Mouse (Mus musculus) retina, postnatal 1 day (tissue): ENCODE results near the gene Pls1.

Experiments
- DNase-seq: peaks from one replicate; pipeline ENCODE4 v3.0.0-alpha.2; 2012

Gene Pls1

DNA sequence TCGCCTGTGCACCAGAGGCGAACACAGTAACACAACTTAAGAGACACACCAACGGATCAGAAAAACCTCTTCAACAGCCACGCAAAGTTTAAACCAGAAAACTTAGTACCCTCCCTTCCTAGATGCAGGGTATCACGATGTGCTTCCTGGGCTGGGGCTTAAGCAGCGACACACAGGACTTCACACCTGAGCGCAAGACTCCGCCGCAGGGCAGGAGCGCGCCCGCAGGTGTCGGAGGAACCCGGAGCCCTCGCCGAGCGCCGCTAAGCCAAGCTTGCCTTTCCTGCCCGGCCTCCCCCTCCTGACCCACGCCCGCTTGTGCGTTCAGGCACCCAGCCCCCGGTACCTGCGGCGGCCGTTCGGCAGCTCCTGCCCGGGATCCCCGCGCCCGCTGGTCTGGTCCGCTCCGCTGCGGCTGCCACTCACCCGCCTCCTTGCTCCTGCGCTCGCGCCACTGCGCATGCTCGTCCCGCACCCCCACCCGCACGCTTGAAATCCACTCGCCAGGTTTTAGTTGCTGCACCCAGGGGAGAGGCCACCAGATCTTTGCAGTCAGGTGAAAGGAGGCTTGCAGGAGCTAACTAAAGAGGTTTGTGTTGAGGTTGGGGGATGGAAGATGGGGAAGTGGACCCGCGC is at the start of gene Pls1:
Pls1 (minus strand) TSS at position 487 of the 636 bp plus-strand sequence.
- DNase-seq, result peak; percentile 93

DNA sequence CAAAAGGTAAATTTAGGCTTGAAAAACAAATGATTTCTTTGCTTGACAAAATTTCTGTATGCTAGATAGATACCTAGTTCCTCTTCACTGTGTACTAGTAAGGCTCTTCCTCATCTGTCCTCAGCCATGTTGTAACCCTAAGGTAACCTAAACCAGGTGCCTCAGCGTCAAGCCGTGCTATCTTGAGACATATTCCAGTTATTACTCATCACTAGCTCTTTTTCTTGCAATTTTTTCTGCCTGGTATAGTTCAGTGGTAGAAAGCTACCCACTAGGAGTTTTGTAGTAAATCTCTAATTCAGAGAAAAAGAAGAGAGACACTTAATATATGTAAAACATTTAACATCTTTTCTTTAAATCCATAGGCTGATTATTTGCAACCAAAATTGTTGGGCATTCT is 37.6 kb upstream of the Pls1 start:
- no peak for DNase-seq

DNA sequence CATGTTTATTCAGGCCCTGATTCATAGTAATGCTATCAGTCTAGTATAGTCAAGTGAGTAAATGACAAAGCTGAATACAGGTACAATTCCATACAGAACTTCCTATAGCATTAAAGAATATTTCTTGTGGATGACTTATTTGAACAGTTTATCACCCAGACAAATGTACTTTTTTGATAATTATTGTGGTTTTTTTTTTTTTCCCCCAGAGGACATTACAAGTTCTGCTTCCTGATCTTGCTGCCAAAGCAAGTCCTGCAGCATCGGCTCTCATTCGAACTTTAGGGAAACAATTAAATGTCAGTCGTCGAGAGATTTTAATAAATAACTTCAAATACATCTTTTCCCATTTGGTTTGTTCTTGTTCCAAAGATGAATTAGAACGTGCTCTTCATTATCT is 33.1 kb upstream of the Pls1 start:
- no peak for DNase-seq

DNA sequence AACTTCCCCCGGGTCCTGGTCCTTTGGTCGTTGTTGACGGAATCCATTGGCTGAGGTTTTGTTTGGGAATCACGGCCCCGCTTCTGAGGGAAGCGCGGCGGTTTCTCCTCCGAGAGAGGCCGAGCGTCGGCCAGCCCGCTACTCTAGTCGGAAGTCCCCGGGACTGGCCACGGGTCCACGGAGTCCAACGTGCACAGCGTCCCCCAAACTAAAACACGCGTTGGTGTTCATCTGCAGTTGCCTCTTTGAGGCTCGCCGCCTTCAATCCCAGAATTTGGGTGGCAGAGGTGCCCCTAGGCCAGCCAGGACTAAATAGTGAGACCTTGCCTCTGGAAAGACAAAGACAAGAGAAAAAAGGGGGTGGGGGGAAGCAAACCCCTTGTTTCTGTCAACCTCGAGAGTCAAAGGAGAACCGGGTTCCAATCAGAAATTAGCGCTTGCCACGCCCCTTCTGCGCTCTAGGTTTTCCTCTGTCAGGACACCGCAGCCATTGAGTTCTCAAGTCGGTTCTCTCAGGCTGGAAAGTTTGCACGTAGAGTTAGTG is 13.0 kb upstream of the Pls1 start:
- peak; percentile 65 for DNase-seq

DNA sequence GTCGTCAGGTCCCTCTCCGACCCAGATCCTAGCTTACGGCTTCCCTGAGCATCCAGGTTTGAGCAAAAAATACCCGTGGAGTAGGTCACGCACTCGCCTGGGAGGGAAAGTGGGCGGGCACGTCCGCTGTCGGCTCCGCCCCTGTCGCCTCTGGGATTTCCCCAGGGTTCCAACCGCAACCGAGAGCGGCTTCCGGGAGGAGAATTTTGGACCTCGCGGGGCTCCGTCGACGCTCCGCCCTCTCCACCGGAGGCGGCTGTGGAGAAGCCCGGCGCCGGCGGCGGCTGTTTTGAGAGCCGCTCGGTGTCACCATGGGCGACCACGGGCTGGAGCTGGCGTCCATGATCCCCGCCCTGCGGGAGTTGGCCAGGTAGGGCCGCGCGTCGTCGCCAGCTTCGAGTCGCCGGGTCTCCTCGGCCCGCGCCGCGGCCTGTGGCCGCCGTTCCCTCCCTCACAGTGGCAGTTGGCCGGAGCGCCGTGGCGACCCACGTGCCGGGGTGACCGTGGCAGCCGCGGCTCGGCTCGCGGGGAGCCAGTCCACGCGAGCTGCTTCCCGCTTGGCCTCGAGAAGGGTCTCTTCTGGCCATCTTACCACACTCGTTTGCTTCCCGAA is 12.4 kb upstream of the Pls1 start, which contains the start of gene Atr:
Atr (plus strand) TSS at position 184 of the 613 bp plus-strand sequence.
- DNase-seq, result peak; percentile 97

DNA sequence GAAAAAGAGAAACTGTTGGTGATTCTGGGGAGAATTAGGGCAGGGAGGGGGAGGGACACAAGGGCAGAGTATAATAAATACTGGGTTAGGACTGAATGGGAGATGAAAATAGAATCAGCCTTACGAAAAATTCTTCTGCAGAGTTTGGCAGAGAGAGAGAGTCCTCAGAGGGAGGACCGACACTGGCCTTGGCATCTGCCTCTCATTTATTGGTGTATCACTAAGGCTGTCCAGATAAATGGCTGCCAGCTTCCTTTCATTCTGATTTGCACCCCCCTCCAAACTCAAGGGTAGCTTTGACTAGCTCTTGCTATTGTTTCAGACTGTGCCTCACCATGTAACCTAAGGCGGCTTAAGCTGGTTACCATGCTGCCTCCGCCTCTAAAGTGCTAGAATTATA is 10.9 kb upstream of the Pls1 start:
- no peak for DNase-seq

DNA sequence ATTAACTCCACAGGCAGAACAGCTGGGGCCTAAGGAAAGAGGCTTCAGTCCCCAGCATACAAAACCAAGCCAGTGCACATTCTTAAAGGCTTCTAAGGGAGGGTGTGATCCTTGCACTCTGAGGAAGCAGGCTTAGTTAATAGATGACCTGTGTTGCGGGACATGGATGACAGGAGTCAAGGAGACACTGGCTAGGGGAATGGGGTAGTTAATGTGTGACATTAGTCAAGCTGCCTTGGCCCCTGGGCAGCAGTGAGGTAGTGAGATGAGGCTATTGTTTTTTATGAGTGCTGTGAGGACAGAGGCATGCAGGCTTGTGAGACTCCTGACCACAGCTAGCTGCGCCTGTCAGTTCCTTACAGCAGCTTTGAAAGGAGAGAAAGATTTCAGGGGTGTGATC is 9.8 kb upstream of the Pls1 start:
- no peak for DNase-seq

DNA sequence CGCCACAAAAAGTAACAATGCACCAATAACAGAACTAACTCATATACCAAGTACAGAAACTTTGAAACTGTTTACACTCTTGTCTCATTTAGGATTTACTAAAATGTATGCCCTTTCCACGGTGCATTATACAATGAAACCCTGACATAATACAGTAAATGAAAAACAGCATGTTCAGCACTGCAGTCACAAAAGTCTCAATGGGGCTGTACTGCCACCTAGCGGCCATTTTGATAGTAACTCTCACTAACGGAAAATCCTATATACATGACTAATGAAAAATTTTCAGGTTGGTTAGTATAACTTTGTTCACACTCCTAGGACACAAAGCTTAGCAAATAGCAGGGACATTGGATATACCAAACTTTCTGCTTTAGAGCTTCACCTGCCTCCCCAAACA is 7.8 kb upstream of the Pls1 start:
- DNase-seq, result peak; percentile 84

DNA sequence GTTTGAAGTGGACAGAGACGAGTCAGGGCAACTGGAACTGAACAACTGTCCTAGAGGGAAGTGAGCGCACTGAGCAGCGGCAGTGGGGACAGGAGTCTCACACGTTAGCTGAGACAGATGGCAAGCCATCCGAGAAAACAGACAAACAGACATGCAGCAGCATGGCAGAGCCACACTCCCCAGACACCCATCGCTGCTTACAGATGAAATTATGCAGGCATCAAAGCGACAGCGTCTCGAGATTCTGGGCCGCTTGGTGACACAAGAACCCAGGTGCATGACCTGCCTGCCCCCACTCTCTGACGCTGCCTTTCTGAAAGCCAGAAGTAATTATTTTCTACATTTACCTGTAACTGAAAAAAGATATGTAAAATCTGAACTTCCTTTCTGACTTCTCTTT is 6.6 kb upstream of the Pls1 start:
- no peak for DNase-seq

DNA sequence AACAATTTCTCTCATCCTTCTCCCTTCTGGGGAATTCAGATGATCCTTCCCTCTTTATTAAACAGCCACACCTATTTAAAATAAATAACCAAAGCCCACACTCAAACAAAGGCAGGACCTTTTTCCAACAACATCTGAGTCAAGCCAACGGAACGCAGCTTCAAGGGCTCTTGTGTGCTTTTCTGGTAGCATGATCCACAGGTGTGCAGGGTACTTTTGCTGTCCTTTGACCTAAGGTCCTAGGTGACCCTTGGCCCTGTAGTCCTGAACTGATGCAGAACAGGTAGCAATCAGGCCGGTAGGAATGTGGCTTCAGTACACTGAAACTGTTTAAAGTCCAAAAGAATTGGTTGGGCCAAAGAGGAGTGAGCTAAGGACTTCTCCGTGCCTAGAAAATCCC is 600 bp upstream of the Pls1 start:
- no peak for DNase-seq

DNA sequence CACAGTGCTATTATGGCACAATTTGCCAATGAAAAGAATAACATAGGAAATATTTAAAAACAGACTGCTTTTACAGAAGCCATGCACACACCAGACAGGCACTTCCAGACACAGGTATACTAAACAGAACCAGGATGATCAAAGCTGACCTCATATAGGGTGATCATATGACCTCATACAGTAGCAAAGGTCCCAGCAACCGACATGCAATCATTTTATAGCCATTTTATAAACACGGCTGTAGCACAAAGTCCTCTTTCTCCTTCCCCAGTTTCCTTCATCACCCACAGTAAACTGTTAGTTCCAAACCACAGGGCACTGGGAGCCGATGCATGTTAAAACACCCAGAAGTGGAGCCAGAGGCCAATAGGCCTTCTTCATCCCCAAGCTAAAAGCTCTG is 5.7 kb downstream of the Pls1 start:
- no peak for DNase-seq

DNA sequence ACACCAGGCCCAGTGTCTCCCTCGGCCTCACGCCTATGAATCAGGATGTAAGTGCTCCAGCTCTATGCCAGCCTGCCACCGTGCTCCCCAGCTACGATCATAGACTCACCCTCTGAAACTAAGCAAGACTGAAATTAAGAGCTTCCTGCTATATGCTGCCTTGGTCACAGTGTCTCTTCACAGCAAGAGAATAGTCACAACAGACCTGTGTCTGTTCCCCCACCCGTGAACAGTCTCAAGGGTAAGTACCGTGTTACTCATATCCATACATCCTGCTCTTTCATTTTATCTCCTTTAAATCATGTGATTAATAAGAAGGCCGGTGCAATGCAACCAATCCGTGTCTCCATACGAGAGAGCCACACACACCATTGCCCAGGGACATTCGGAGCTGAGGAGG is 9.4 kb downstream of the Pls1 start:
- DNase-seq, result no peak

DNA sequence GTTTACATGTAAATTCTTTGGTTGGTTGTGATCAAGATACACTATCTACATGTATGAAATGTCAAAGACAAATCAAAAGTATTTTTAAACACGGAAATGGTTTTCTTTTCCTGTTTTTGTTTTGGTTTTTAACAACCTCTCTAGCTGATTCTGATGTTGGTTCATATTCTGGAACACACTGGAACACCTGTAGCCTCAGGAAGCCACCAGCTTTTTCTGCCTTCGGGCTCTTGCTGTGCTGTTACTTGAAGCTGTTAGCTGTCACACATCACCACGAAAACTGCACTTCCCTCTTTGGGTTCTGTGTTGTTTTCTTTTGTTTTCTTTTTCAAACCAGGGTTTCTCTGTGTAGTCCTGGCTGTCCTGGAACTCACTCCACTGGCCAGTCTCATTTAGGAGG is 10.3 kb downstream of the Pls1 start:
- DNase-seq, result no peak

DNA sequence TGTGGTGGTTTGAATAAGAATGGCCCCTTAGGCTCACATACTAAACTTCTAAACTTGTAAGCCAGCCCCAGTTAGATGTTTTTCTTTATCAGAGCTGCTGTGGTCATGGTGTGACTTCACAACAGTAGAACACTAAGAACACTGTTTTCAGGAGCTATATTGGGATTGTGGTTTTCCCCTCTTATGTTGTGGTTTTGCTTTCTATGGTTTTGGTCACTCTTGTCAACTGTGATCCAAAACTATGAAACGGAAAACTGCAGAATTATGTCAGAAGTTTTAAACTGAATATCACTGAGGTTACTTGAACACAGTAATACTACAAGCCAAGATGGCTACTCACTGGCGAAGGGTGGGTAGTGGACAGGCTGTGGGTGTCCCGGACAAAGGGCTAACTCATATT is 12.4 kb downstream of the Pls1 start:
- DNase-seq, result no peak

DNA sequence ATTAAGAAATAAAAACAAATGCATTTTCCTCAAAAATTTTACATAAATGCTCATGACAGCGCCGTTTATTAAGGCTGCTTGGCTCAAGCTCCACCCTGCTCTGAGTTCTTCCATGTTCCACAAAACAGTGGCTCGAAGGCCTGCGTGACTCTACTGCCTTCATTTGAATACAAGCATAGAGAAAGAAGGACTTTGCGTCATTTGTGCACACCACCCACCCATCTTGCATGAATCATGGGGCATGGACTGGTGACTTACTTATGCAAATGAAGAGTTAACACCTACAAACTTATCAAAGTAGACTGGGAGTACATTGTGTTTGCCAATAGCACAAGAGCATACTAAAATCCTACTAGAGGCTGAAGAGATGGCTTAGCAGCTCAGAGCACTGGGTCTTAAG is 17.5 kb downstream of the Pls1 start:
- DNase-seq, result no peak

DNA sequence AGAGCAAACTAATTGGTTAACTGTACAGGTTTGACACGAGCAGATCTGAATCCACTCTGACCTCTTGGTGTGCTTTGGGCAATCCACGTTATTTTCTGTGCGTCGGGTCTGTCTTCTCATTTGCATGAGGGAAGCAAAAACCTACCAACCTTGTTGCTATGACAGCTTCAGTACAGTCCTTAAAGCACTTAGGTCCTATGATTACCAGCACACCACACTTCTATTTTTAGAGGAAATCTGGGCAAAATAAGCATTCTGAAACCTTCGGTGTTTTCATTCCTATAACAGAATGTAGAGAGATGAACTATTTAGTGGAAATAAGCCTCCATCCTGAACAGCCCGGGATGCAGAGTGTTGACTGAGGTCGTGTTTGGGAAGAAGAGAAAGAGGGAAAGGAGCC is 22.6 kb downstream of the Pls1 start:
- no peak for DNase-seq

DNA sequence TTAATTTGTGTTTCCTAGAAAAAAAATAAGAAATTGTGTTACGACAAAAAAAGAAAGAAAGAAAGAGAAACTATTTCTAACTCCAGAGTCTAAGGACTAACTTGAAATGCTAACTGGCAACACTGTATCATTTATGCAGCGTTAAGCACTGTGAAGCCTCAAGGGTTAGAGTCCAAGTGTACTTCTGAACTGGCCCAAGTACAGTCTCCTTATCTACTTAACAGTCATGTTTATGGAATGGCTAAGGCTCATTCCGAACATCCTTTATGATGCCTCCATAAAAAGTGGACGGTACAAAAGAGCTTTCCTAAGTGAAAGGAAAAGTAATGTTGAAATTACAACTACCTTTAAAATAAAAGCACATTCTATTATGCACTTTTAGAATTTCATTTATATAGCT is 29.4 kb downstream of the Pls1 start:
- no peak for DNase-seq

DNA sequence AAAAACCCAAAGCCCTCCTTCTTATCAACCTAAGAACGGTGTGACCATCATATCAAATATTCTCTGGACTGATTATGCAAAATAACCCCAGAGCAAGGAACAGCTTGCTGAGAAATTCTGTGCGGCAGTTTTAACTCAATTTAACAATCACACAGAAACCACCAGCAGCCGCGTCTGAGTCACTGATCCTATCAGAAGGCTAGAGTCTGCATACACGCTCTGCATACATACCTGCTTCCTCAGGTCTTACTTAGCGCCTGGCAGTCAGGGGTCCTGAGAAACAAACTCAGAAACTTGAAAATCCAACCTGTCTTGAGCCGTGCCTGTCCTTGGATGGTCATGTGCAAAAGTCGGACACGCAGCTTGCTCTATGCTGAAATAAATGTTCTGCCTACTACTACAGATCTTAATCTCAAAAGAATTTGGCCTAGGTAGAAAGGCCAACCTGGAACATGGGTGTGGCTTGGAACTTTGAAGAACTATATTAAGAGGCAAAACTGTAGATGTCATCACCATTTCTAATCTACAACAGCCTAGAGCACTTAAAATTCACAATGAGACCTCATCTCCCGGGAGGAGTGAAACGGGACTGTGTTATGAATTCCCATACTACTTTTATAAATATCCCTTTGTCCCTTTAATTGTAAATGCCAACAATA is 30.0 kb downstream of the Pls1 start:
- DNase-seq, result no peak

DNA sequence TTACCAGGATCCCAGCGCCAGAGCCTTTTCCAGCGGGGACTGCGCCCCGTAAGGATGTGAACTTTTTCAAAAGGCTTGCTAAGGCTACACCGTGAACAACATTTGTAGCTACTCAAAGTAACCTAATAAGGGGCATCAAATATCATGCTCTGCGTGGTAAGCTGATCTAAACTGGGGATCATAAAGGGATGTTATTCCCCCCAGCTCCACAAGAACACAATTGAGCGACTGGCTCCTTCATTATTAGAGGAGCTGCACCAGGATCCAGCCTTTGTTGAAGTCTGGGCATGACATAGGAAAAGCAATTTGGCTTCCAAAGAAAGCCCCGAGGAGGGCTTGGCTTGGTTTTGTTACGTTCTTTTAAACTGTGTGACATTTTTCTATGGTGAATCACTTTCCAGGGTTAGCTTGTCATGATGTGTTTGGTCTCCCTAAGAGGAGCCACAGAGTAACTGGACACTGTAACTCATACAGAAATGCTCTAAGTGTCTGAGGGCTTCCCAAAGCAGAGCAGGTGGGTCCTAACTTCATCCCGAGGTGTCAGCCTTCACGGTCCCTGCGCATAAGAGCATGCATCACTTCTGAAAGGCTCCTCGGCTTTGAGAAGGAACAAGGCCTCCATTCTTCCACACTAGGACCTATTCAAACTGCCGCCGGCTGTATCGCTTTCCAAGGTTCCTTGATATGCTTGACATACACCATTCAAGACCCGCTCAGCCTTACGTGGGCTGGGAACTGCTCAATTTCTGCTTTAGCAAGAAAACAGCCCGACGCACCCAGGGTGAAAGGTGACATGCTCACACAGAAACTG is 31.2 kb downstream of the Pls1 start:
- DNase-seq, result no peak

DNA sequence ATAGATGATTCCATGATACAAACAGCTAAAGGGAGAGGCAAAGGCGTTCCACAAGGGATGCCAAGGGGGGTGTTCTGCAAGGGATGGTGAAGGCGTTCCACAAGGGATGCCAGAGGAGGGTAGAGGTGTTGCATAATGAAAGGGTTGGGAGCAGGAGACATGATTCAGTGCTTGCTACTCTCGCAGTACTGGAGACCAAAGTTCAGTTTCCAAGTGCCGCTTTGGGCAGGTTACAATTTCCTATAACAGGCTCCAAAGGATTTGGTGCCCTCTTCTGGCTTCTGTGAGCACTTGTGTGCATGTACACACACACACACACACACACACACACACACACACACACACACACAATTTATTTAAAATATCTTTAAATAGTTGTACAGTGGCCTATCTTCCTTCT is 33.3 kb downstream of the Pls1 start:
- DNase-seq, result no peak

DNA sequence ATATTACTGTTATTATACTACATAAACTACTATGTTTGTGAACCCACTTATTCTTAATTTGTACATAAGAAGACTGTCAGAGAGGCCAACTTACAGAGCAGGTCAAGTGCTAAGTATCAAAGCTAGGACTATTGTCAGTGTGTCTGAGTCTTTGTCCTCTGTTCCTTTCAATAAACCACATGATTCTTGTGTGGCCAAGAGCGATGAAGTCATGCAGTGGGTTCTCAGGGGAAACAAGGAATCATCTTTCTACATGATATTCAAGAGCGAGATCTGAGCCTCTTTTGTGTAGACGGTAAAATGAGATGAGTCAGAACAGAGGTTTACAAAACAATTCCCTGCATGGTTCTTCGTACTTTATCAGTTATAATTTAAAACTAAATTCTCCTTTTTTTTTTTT is 35.5 kb downstream of the Pls1 start:
- DNase-seq, result no peak

DNA sequence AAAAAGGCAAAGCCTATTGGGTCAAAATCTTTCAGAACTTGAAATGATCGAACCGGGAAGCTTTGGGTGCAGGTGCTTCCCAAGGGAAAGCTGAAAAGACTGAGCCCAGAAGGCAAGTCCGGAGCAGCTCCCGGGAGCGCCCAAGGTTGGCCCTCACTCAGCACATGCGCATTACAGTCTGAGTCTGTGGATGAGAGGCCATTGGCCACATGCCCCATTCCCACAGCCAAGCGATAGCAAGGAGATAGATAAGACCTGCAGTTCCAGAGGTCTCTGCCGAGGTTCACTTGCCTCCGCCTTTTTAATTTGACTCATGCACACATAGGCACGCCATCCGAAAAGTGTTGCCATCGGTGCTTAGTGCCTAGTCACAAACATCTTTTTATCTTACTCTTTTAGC is 39.7 kb downstream of the Pls1 start:
- DNase-seq, result no peak

DNA sequence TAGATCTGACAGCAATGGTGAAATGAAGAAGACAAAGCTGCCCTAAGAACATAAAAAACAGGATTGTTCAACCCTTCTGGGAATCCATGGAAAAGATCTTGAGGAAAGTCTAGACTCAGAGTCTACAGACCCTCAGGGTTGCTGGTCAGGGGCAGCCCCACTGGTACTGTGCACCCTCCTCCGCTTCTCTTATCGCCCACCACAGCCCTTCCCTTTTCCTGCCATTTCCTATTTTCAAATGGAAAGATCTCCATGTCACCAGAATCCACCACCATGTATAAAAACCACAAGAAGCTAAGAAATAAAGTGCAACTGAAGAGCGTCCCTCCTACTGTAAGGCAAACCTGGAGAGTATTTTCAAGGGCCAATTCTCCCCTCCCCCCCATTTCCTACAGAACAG is 41.3 kb downstream of the Pls1 start:
- DNase-seq, result no peak
